In genomic region chr2:112526933-112527332, GRCm38 (mm10) we compare ENCODE assay signal across 26 mouse cellular contexts. TPM values are rescaled to one million over a fixed set of nuclear protein-coding genes. Genes with fewer than 3 reads are reported as not detected.
DNase-seq lines count a peak whose midpoint lies in the region; TF ChIP-seq lines count a peak whose summit lies in the region.
"Had no signal": no experiment of that assay in that cellular context is flagged by ENCODE, and none has a peak within 500 bp of the region (broad histone marks: within the 10 kb centered on the region; RNA-seq: fewer than 3 reads in every experiment).

No protein-coding gene starts in this region.

- H3K36me3 ChIP-seq in heart, embryonic 10.5 days: 0 out of 2 replicates have a peak, but pooled peaks cover 6% of the 10 kb centered on the region
- H3K36me3 ChIP-seq: hindbrain, embryonic 15.5 days; neural tube, embryonic 12.5 days had no signal

- no peaks in the 10 kb centered on the region for H3K9me3 ChIP-seq in heart, embryonic 10.5 days
- H3K9me3 ChIP-seq: embryonic facial prominence, embryonic 15.5 days; hindbrain, embryonic 15.5 days; neural tube, embryonic 12.5 days had no signal

- 84% methylated on average over 3 of the region's 3 CpGs for WGBS in heart, embryonic 10.5 days

- TF ChIP-seq CTCF in layer of hippocampus, adult 2 months (conservative IDR thresholded peaks at IDR 0.05): peak; percentile 66
- TF ChIP-seq CTCF in cortical plate, adult 2 months (IDR thresholded peaks at IDR 0.05; ENCODE audit: extremely low read depth, insufficient read depth, low read length): 0 out of 2 replicates have a peak, but pooled peaks have one; percentile 9

- no peak for TF ChIP-seq POLR2A in cortical plate, adult 2 months (IDR thresholded peaks at IDR 0.05; ENCODE audit: extremely low read depth, insufficient read depth, low read length)

- no peak overlapping the region for H3K27ac ChIP-seq in heart, embryonic 10.5 days
- H3K27ac ChIP-seq in layer of hippocampus, adult 2 months: no peak overlapping the region
- no peak overlapping the region for H3K27ac ChIP-seq in cortical plate, adult 2 months (ENCODE audit: insufficient read depth, low read length)
- H3K27ac ChIP-seq: embryonic facial prominence, embryonic 15.5 days; hindbrain, embryonic 15.5 days; macrophage; neural tube, embryonic 12.5 days had no signal

- DNase-seq in heart, adult 11 months: peak; percentile 13
- DNase-seq in heart, embryonic 10.5 days (ENCODE audit: low spot score): no peak
- no peak for DNase-seq in layer of hippocampus, adult 2 months (ENCODE audit: low spot score in 2 of 2)
- DNase-seq in layer of hippocampus, postnatal 36 days: no peak
- DNase-seq in 416B (ENCODE audit: low read depth): peak; percentile 17
- DNase-seq in lung, postnatal 36 days: no peak
- DNase-seq: adrenal gland, postnatal 14 days; cerebellum, adult 8-10 months; cerebellum, postnatal 36 days; gastrocnemius, postnatal 14 days; heart, adult 18-20 months; heart, postnatal 36 days; kidney, adult 11 months; right cerebral cortex, postnatal 14 days; spleen, adult 18-20 months; thymus, postnatal 14 days had no signal

- H3K27me3 ChIP-seq in heart, embryonic 10.5 days (ENCODE audit: insufficient read depth, poor library complexity, severe bottlenecking): no peaks in the 10 kb centered on the region
- H3K27me3 ChIP-seq: embryonic facial prominence, embryonic 15.5 days; hindbrain, embryonic 15.5 days; neural tube, embryonic 12.5 days had no signal

- peaks cover 4% of the 10 kb centered on the region; the same call in 1 of the 2 replicates for H3K4me1 ChIP-seq in heart, embryonic 10.5 days
- no peaks in the 10 kb centered on the region; the same call in none of the 2 replicates for H3K4me1 ChIP-seq in cortical plate, adult 2 months (ENCODE audit: control insufficient read depth, insufficient read depth, low read length)
- H3K4me1 ChIP-seq: embryonic facial prominence, embryonic 15.5 days; hindbrain, embryonic 15.5 days; neural tube, embryonic 12.5 days had no signal

- H3K4me3 ChIP-seq in heart, embryonic 10.5 days: no peak overlapping the region
- H3K4me3 ChIP-seq in layer of hippocampus, adult 2 months: no peak overlapping the region
- H3K4me3 ChIP-seq in cortical plate, adult 2 months (ENCODE audit: insufficient read depth, low read length): no peak overlapping the region
- H3K4me3 ChIP-seq: embryonic facial prominence, embryonic 15.5 days; hindbrain, embryonic 15.5 days; neural tube, embryonic 12.5 days had no signal

RNA-seq across cellular contexts. Expression of gene Aven, which starts 34.2 kb away (rescaled TPM):
- 6.5 and 12.5 TPM in 2 replicates for polyA plus RNA-seq in heart, embryonic 10.5 days (2016; fragmentation: Nextera tagmentation; extraction: Ambion mirVana)
- total RNA-seq in layer of hippocampus, adult 2 months (2021): 10 to 100 TPM in 1 of 2 experiments, 1 to 10 TPM in 1; 8.7 to 10.2 TPM
- 10 to 100 TPM in 1 of 2 experiments, 1 to 10 TPM in 1; 9.7 to 10.6 TPM for total RNA-seq in layer of hippocampus, postnatal 36 days (2021)
- polyA plus RNA-seq in cortical plate, adult 2 months (2012; rRNA removed): 9.7 and 10.8 TPM in 2 replicates

RNA-seq across cellular contexts. Expression of gene Chrm5, which starts 46.4 kb away (rescaled TPM):
- polyA plus RNA-seq in heart, embryonic 10.5 days (2016; fragmentation: Nextera tagmentation; extraction: Ambion mirVana): not detected in 2 replicates
- total RNA-seq in layer of hippocampus, adult 2 months (2021): 1 to 10 TPM; 5.7 to 7.7 TPM
- 1 to 10 TPM; 6.6 to 8.8 TPM for total RNA-seq in layer of hippocampus, postnatal 36 days (2021)
- 0.13 and 0.17 TPM in 2 replicates for polyA plus RNA-seq in cortical plate, adult 2 months (2012; rRNA removed)
- total RNA-seq: adrenal gland, postnatal 14 days; gastrocnemius, postnatal 14 days; heart, adult 18-20 months; heart, postnatal 36 days; liver, adult 2 months had no signal
- polyA plus RNA-seq: embryonic facial prominence, embryonic 15.5 days; heart, embryonic 14.5 days; large intestine, adult 2 months; liver, adult 2 months; liver, embryonic 16.5 days; macrophage; testis, adult 2 months had no signal

Comparison
In these comparisons a context has a peak if more than half of its experiments do, and no peak if none do; other contexts are left out.
1. DNase-seq: peak in heart, adult 11 months (single experiment) and 416B (single experiment); none in heart, embryonic 10.5 days (single experiment), layer of hippocampus, adult 2 months (0 of 2), layer of hippocampus, postnatal 36 days (0 of 2) and lung, postnatal 36 days (single experiment).